Mouse (Mus musculus) frontal cortex, postnatal 14 days (tissue): Measurements from ENCODE around the gene Ttll5.

Source experiments
- DNase-seq, 2 experiments: peaks; one replicate each; pipeline ENCODE4 v3.0.0; 2022; ENCODE audit warnings: low spot score in 2 of 2

Gene Ttll5

DNA sequence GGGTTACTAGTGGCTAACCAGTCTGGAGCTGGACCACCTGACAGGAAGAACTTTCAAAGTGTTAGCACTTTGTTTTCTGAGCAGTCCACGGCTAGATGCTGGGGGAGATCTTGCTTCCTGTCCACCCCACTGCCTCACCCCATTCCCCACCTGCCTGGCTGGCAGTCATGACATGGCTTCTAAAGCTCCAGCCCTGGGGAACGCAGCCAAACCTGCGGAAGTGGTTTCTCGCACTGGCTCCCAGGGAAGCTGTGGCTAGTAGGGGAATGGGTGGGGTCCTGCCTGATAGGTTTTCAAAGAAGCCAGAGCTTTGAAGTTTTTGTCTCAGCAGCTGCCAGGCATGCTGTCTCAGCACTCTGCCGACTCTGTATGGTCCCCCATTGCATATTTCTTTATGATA is 145.1 kb downstream of the Ttll5 start:
- no peak for DNase-seq

DNA sequence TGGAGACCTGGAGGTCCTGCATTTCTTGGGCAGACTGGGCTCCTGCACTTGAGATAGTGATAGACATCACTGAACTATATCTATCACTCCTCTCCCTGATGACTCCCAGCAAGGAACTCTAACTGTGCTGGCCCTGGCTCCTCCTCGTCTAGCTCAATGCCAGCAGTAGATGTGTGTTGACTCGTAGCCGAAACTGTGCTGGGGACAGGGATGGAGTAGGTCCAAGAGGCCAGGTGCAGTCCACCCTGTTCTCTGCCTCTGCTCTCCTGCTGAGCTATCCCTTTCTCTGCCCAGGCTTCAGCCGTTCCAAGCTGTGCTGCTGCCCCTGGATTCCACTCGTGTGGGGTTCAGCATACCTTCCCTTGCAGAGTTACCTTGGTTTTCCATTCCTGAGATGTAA is 145.7 kb downstream of the Ttll5 start:
- no peak for DNase-seq

GRCm38 (mm10) chr12:85970803-85971202 is 146.3 kb downstream of the Ttll5 start:
- no peak for DNase-seq

GRCm38 (mm10) chr12:85971655-85972054 is 147.2 kb downstream of the Ttll5 start:
- DNase-seq, result no peak

DNA sequence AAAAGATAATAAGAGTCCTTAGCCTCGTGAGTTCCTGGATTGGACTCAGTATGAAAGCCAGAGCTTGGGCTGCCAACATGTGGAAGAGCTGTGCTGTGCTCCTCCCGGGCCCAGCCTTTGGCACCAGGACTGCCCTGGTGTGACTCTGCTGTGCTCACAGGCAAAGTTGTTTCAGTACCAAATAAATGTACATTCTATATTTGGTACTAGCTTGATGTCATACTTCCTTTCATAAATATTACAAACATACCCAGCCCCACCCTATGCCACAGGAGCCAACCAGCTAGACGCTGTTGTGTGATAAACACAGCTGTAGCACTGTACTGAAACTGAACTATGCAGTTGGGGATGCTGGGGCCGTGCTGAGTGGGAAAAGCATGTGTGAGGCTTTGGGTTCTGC is 149.1 kb downstream of the Ttll5 start:
- no peak for DNase-seq

DNA sequence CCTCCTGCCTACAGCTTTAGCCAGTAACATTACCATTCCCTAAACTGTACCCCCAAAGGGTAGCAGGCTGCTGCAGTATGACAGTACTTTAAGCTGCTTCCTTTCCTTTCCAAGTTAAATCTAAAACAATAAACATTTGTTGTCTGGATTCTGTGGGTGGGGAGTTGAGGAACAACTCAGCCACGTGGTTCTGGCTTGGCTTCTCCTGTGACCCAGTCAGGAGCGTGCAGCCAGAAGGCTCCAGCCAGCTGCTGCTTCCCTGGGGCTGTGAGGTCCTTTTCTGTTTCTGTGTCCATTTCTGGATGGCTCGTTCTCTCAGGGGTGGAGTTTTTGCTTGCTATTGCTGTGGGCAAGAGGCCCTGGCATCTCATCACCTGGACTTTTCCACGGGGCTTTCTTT is 149.6 kb downstream of the Ttll5 start:
- no peak for DNase-seq

GRCm38 (mm10) chr12:85979996-85980395 is 155.5 kb downstream of the Ttll5 start:
- DNase-seq, result no peak

DNA sequence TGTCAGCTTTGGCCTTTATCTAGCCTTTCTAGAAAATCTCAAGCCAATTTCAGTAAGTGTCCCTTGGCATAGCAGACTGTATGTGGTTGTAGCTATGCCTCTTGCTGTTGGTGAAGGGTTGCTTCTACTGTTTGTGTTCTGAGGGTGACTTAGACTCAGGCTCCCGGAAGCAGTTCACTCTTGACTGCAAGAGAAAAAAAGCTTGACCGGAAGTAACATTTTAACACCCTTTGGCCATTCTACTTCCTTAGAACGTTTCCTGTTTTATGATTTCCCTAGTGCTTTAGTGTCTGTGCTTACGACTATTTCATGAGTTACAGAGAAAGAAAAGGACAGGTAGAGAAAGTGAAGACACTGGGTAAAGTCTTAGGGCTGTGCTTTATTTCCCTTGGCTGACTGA is 161.1 kb downstream of the Ttll5 start:
- no peak for DNase-seq

- DNase-seq, result no peak
Observed at GRCm38 (mm10) chr12:85986024-85986423, 161.6 kb downstream of the Ttll5 start.

GRCm38 (mm10) chr12:85986540-85987443 is 162.3 kb downstream of the Ttll5 start:
- DNase-seq, result no peak

DNA sequence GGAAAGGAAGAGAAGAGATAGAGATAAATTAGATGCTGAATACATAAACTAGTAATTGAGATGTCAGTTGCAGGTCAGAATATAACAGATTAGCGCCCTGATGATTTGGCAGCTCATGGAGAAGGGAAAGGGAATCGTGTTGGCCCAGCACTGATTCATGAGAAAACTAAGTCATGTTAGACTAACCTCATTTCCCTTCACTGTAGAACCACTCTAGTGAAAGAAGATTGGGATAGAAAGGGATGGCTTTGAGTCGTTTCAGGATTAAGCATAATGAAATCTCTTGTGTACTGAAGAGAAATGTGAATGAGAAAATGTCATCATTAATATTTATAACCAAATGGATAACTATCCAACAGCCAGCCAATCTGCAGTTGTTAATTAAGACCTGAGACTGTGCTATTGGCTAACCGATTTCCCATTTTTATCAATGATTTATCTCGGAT is 163.0 kb downstream of the Ttll5 start:
- no peak for DNase-seq

GRCm38 (mm10) chr12:85988121-85988520 is 163.7 kb downstream of the Ttll5 start:
- DNase-seq, result no peak

DNA sequence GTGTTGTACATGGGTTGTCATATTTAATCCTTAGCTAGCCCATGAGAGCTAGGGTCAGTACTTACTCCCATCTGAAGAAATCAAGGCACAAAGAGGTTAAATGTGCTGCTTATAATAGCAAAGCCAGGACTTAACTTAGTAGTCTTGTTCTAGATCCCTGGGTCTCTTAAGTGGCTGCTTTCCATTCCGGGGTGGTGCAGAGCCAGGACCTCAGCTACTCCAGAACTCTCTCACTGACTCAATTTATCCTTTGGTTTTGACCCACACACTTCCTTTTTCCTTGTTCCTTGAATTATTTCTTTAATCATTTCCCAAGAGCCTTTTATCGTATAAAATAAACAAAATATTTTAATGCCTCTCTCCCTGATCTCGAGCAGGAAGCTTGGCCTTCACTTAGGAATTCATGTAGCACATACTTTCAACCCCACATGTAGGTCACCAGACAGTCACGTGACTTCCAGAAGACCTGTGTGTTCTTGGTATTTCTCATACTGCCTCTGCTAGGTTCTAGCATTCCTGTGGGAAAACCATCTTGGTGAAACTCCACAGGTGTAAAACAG is 164.4 kb downstream of the Ttll5 start:
- DNase-seq, result no peak

DNA sequence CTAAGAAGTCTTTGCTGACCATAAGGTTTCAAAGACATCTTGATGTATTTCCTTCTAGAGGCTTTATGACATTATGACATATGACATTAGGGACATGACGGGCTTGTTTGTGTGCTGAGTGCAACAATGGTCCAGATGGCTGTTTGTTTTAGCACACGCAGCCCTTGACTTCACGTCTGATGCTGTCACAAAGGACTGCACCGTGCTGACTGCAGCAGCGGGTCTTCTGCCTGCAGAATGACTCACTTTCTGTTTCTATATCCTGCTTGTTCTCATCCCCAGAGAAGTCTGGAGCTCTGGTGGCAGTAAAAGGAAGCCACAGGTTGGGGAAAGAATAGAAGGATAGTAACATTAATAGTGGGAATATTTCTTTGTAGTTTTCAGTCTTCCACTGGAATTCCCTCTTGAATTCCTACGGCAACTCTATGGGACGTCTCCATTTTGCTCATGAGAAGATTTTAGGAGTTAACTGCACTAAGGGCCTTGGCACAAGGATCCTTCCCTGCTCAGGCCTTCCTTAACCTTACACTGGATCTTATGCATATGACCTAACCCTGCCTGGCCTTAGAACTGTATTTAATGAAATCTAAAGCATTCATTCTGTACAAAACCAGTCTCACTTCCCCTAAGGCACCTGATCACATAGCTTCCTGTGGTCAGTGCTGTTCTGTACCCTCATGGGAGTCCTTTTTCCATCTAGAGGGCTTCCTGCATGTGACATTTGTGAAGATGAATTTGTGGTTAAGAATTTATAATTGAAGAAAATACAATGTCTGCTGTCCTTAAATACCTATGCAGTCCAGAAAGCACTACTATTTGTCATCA is 167.8 kb downstream of the Ttll5 start:
- no peak for DNase-seq

DNA sequence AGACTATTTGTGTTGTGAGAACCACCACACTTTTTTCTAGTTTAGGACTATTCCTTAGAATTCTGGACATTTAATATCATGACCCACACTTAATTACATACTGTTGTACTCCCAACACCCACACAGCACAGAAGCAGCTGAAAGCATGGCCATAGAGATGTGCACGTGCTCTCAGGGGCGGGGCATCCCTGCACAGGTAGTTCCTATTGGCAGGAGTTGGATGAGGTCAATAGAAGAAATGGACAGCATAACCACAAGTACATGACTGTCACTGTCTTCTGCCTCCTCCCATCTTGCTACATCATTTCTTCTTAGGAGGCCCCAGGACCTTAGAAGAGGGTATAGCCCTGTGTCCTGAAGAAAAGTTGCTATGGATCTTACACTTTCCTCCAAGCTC is 168.4 kb downstream of the Ttll5 start:
- DNase-seq, result no peak

DNA sequence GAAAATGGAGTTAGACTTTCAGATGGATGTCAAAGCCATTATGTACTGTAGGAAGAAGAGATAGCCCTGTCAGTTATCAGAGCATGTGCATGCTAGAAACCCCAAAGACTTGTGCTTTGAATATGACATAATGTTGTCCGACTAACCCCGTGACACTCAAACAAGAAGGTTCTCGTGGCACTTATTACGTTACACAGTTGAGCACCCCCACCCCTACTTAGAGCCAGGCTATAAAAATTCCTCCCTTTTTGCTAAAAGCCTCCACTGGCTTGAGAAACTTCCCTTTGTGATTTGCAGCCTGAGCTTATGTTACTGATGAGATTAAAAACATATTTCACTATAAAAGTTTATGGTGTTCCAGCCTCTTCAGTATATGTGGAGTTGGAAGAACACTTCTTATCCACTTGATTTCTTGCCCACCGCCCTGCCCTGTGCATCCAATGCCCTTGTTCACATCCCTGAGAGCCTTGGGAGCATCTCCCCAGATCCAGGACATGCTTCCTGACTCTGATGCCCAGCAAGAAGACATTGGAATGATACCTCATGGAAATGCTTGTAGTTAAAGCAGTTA is 169.4 kb downstream of the Ttll5 start:
- DNase-seq, result no peak

DNA sequence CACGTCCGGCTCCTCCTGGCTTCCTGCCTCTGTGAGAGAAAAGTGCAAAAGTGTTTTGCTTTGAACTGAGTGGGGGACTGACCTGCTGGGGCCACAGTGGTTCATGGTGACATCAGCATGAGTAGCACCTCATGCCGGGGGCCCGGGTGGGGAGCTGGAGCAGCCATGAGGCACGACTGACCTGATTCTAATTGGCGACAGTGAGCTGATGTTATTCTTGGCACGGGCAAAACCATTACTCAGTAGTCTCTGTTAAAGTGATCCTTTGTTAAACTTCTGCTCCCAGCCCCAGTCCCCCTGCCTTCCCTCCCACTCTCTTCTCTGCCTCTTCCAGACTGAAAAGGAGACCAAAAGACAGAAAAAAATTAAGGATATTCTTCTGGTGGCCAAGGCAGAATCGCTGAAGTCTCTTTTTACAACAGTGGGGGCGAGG is 176.2 kb downstream of the Ttll5 start:
- DNase-seq, result peak in 1 of 2 experiments; percentile 19

DNA sequence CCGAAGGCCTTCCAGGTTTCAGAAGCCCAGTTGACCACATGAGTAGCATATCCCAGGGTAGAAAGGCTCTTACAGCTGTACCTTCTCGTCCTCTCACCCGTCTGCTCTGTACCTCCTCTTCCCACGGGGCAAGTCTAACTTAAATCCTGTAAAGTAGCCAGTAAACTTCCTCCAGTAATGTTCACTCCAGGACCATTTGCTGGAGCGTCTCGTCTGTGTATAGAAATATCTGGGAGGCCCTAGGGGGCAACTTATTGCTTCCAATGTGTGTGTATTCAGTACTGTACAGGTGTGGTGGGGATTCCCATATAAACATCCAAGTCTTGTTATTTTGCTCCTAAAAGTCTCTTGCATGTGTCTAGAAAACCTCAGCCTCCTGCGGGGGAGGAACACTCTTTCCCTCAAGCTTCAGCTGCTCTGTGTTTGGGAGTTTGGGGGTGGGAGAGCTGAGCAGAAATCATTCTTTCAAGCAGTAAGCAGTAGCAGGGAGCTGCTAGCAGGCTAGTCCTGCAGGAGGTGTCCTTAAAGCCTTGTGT is 176.7 kb downstream of the Ttll5 start:
- DNase-seq, result peak in 1 of 2 experiments; percentile 23

DNA sequence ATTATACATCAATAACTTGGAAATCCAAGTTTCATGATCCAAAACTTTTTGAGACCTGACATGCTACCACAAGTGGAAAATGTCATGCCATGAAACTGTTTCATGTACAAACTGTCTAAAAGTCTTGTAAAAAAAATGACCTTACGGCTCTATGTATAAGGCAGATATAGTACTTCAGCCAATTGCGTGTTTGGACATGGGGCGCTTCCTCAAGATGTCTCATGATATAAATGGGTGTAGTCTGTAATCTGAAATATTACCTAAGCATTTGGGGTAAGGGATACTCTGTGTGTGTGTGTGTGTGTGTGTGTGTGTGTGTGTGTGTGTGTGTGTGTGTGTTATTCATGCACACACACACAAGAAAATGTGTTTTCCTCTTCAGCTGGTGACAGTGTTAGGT is 180.2 kb downstream of the Ttll5 start:
- no peak for DNase-seq

DNA sequence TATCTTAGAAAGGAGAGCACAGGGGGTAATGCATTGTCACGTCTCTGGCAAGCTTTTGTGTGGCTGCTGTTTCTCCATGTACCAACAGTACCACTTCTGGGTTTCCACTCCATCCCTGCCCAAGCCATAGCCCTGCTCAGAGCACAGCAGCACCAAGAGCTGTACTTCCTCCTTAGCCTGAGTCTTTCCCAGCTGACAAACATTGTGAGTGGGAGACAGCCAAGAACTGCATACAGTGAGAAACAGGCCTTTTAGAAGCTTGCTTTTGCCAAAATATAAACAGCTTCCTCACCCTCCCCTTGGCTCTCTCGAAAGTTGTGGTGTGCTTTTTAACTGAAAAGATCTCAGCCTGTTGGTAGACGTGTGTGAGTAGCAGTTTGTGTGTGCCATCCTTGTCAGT is 182.9 kb downstream of the Ttll5 start:
- DNase-seq, result no peak

- DNase-seq, result no peak
Observed at GRCm38 (mm10) chr12:86010656-86011055, 186.2 kb downstream of the Ttll5 start.

- no peak for DNase-seq
Observed at GRCm38 (mm10) chr12:86012195-86012594, 187.7 kb downstream of the Ttll5 start.
